Mouse (Mus musculus): ENCODE results near the gene Trmt44. TPM values are rescaled to one million over a fixed set of nuclear protein-coding genes. Genes with fewer than 3 reads are reported as not detected.
A peak's percentile ranks its signal among the peaks of the same experiment; 100 is the strongest.
"Not testable (repeated sequence)": the region's sequence is repeated elsewhere in the genome, so short reads cannot be mapped to it uniquely, and the experiment has no call there.

The Trmt44 gene
- total and polyA plus RNA-seq, 3 experiments = 6.5 to 7.9 (median 7.5) TPM

DNA sequence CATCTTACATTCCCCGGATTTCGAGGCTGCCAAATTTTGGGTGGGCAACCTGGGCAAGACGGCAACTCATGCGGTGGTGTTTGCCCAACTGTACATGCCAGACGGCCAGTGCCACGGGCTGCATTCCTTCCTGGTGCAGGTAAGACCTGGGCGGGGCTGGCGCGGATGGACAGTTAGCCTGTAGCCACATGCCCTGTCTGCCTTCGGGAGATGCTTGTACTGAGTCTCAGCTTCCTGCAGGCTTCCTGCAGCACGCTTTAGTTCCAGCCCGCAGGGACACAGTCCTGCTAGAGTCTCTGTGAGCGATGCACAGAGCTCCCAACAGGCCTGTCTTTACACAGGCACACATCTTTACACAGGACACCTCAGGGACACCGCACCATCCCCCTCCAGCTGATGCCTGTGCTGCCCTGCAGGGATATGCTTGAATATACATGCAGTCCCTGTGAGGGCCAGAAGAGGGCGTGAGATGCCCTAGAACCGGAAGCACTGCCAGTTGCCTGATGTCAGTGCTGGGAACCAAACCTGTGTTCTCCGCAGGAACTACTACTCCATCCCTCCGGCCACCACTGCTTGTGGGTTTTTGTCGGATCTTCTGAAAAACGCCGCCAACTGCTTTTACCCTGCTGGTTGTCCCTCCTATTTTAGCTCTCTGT, 17.3 kb upstream of the Trmt44 start:
- Histone ChIP-seq H3K79me2 (replicated peaks; ENCODE audit: control insufficient read depth, extremely low read depth, insufficient read depth, poor library complexity, severe bottlenecking) (no peaks in the 10 kb centered on the region), H3K4me2 (ENCODE audit: insufficient read depth, low read depth, poor library complexity, severe bottlenecking) (no peak overlapping the region), H3K27me3 (replicated peaks) (no peaks in the 10 kb centered on the region), H3K4me1 (ENCODE audit: control insufficient read depth in 1 of 2, insufficient read depth in 2 of 2) (peaks cover under 1 to 6% of the 10 kb centered on the region in 2 experiments; a peak in 2 of 4 replicates), H3K36me3 (replicated peaks in 1 of 2; ENCODE audit: control insufficient read depth in 1 of 2, insufficient read depth in 1 of 2, low read length in 1 of 2) (peaks cover 68 to 95% of the 10 kb centered on the region in 2 experiments), H3K9me3 (replicated peaks; ENCODE audit: low read length) (peaks cover 5% of the 10 kb centered on the region), H3K4me3 (replicated peaks in 1 of 3; ENCODE audit: low read depth in 2 of 3, low read length in 2 of 3, poor library complexity in 1 of 3) (no peak overlapping the region), H3K9ac (ENCODE audit: insufficient read depth, low read depth) (no peak overlapping the region), H3K27ac (ENCODE audit: insufficient read depth, low read depth) (no peak overlapping the region)
- TF ChIP-seq KAT2A (IDR thresholded peaks at IDR 0.05; ENCODE audit: insufficient replicate concordance, low read length) = no peak
- TF ChIP-seq PAX5 (IDR thresholded peaks at IDR 0.05; ENCODE audit: low read length) = no peak
- peak; percentile 22 to 28; a peak in 2 of 4 replicates for TF ChIP-seq CTCF (conservative IDR thresholded peaks at IDR 0.05 in 1 of 2, IDR thresholded peaks at IDR 0.05 in 1 of 2; ENCODE audit: low read depth in 2 of 2, low read length in 2 of 2)
- no peak for TF ChIP-seq USF1 (IDR thresholded peaks at IDR 0.05; ENCODE audit: low read depth, low read length)
- no peak for TF ChIP-seq NRF1 (IDR thresholded peaks at IDR 0.05; ENCODE audit: low read depth, low read length)
- no peak for TF ChIP-seq MYC (IDR thresholded peaks at IDR 0.05; ENCODE audit: low read depth, low read length)
- DNase-seq (ENCODE audit: extremely low read depth) = no peak
- in situ Hi-C loops (cut with MboI; ENCODE audit: low pct_ligation_motif_present, low pct_unique_long_range_greater_than_20kb, low sequenced_read_pairs) (no loop called here), dilution Hi-C loops (cut with MboI; ENCODE audit: extremely low pct_ligation_motif_present, extremely low pct_unique_long_range_greater_than_20kb, low sequenced_read_pairs) (no loop called here)

DNA sequence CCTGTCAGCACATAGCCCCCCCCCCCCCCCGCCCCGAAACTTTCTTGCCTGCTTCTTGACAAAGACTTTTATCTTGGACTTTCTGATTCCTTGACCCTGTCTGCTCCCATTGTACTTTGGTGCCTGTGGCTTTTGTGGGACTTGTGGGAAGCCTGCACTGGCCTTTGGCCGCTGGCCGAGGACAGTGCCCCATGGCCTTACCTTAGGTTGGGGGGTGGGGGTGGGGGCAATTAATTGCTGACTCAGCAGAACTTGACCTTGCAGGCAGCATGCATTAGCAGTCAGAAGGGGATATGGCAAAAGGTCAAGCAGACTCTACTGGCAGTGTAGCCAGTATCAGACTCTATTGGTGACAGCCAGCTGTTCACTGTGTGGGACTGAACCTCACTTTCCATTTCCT, 16.6 kb upstream of the Trmt44 start:
- Histone ChIP-seq H3K27ac (ENCODE audit: insufficient read depth, low read depth) (no peak overlapping the region), H3K9me3 (replicated peaks; ENCODE audit: low read length) (peaks cover 5% of the 10 kb centered on the region), H3K79me2 (replicated peaks; ENCODE audit: control insufficient read depth, extremely low read depth, insufficient read depth, poor library complexity, severe bottlenecking) (no peaks in the 10 kb centered on the region), H3K9ac (ENCODE audit: insufficient read depth, low read depth) (no peak overlapping the region), H3K27me3 (replicated peaks) (no peaks in the 10 kb centered on the region), H3K36me3 (replicated peaks in 1 of 2; ENCODE audit: control insufficient read depth in 1 of 2, insufficient read depth in 1 of 2, low read length in 1 of 2) (peaks cover 62 to 94% of the 10 kb centered on the region in 2 experiments), H3K4me2 (ENCODE audit: insufficient read depth, low read depth, poor library complexity, severe bottlenecking) (no peak overlapping the region), H3K4me3 (replicated peaks in 1 of 3; ENCODE audit: low read depth in 2 of 3, low read length in 2 of 3, poor library complexity in 1 of 3) (no peak overlapping the region), H3K4me1 (ENCODE audit: control insufficient read depth in 1 of 2, insufficient read depth in 2 of 2) (peaks cover 4 to 13% of the 10 kb centered on the region in 2 experiments; a peak in 3 of 4 replicates)
- no peak for DNase-seq (ENCODE audit: extremely low read depth)
- dilution Hi-C loops (cut with MboI; ENCODE audit: extremely low pct_ligation_motif_present, extremely low pct_unique_long_range_greater_than_20kb, low sequenced_read_pairs) (no loop called here), in situ Hi-C loops (cut with MboI; ENCODE audit: low pct_ligation_motif_present, low pct_unique_long_range_greater_than_20kb, low sequenced_read_pairs) (no loop called here)
- TF ChIP-seq ZC3H11A (IDR thresholded peaks at IDR 0.05; ENCODE audit: low read depth, low read length) (no peak), MAFK (IDR thresholded peaks at IDR 0.05; ENCODE audit: insufficient replicate concordance, low read length) (peak; percentile 97)

DNA sequence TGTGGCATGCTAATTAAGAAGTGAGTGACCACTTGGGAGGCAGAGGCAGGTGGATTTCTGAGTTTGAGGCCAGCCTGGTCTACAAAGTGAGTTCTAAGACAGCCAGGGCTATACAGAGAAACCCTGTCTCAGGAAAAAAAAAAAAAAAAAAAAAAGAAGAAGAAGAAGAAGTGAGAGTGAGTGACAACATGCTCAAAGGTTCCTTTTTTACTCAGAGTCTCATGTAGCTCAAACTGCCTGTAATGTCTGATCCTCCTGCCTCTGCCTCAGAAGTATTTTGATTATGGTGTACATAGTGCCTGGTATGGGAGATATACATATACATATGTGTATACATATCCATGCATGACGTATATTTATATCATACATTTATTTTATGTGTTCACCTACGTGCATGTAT, 9.4 kb upstream of the Trmt44 start:
- dilution Hi-C loops (cut with MboI; ENCODE audit: extremely low pct_ligation_motif_present, extremely low pct_unique_long_range_greater_than_20kb, low sequenced_read_pairs); H3K9me3 ChIP-seq (replicated peaks; ENCODE audit: low read length); H3K9ac ChIP-seq (ENCODE audit: insufficient read depth, low read depth); in situ Hi-C loops (cut with MboI; ENCODE audit: low pct_ligation_motif_present, low pct_unique_long_range_greater_than_20kb, low sequenced_read_pairs); H3K79me2 ChIP-seq (replicated peaks; ENCODE audit: control insufficient read depth, extremely low read depth, insufficient read depth, poor library complexity, severe bottlenecking): not testable (repeated sequence)
- peaks cover 6 to 43% of the 10 kb centered on the region in 2 experiments for H3K4me1 ChIP-seq (ENCODE audit: control insufficient read depth in 1 of 2, insufficient read depth in 2 of 2)
- H3K36me3 ChIP-seq (replicated peaks in 1 of 2; ENCODE audit: control insufficient read depth in 1 of 2, insufficient read depth in 1 of 2, low read length in 1 of 2) = peaks cover 18 to 39% of the 10 kb centered on the region in 2 experiments
- TF ChIP-seq JUND (conservative IDR thresholded peaks at IDR 0.05; ENCODE audit: low read depth, low read length) (peak; percentile 89), MYC (IDR thresholded peaks at IDR 0.05; ENCODE audit: low read depth, low read length) (0 out of 2 replicates have a peak, but pooled peaks have one; percentile 45), MAX (IDR thresholded peaks at IDR 0.05; ENCODE audit: low read length) (peak; percentile 63; the same call in 1 of the 2 replicates), MAFK (IDR thresholded peaks at IDR 0.05; ENCODE audit: insufficient replicate concordance, low read length) (0 out of 2 replicates have a peak, but pooled peaks have one; percentile 30), ZNF384 (IDR thresholded peaks at IDR 0.05; ENCODE audit: low read depth, low read length) (peak; percentile 97), BHLHE40 (IDR thresholded peaks at IDR 0.05; ENCODE audit: low read depth, low read length) (peak; percentile 80), ETS1 (conservative IDR thresholded peaks at IDR 0.05; ENCODE audit: low read depth, low read length) (peak; percentile 61), IRF4 (IDR thresholded peaks at IDR 0.05; ENCODE audit: low read depth, low read length) (peak; percentile 96), MEF2A (IDR thresholded peaks at IDR 0.05; ENCODE audit: borderline replicate concordance, low read depth, low read length) (peak; percentile 51; the same call in 1 of the 2 replicates), JUN (IDR thresholded peaks at IDR 0.05; ENCODE audit: insufficient read depth, low read depth, low read length) (peak; percentile 86), RCOR1 (conservative IDR thresholded peaks at IDR 0.05; ENCODE audit: low read depth, low read length) (peak; percentile 85), EP300 (IDR thresholded peaks at IDR 0.05; ENCODE audit: low read length) (peak; percentile 94), TCF12 (IDR thresholded peaks at IDR 0.05; ENCODE audit: low read depth, low read length) (peak; percentile 47; the same call in 1 of the 2 replicates), SIN3A (IDR thresholded peaks at IDR 0.05; ENCODE audit: low read length) (peak; percentile 47; the same call in 1 of the 2 replicates)
- H3K27me3 ChIP-seq (replicated peaks) = peaks cover 11% of the 10 kb centered on the region
- peak overlapping the region in 2 of 3 experiments; percentile 76 to 83 for H3K4me3 ChIP-seq (replicated peaks in 1 of 3; ENCODE audit: low read depth in 2 of 3, low read length in 2 of 3, poor library complexity in 1 of 3)
- peak overlapping the region; percentile 53; the same call in 1 of the 2 replicates for H3K4me2 ChIP-seq (ENCODE audit: insufficient read depth, low read depth, poor library complexity, severe bottlenecking)
- peak overlapping the region; percentile 74 for H3K27ac ChIP-seq (ENCODE audit: insufficient read depth, low read depth)
- DNase-seq (ENCODE audit: extremely low read depth) = peak; percentile 39
